Mouse (Mus musculus) neutrophil, adult 5-6 weeks (primary cell): ENCODE results near the gene Klhdc2. TPM values are rescaled to one million over a fixed set of nuclear protein-coding genes. Genes with fewer than 3 reads are reported as not detected.
A peak's percentile ranks its signal among the peaks of the same experiment; 100 is the strongest.

Experiments
- ATAC-seq: fragments of 151-379, 151-347 bp; 2 replicates; pipeline ENCODE4 v1.8.0; 2017; ENCODE audit warnings: mild to moderate bottlenecking, moderate TSS enrichment; ENCODE audit not compliant: insufficient number of reproducible peaks, poor library complexity, low FRiP score, severe bottlenecking; ENCODE audit errors: extremely low read depth
- total RNA-seq: library from RNA; stranded (forward); fragments of 200-1000 nt; gene quantifications from 2 replicates; pipeline ENCODE4 v1.2.3, GENCODE M21; 2017

The Klhdc2 gene
- total RNA-seq: 46.7 and 52.9 TPM in 2 replicates

- peak; percentile 58 for ATAC-seq
Observed at GRCm38 (mm10) chr12:69296511-69297410, at the start of gene Klhdc2. Gene Klhdc2, plus strand, starts transcription at chr12:69296681.

GRCm38 (mm10) chr12:69249766-69250165 lies 46.7 kb upstream of the Klhdc2 start:
- ATAC-seq: no peak

- ATAC-seq: no peak
Observed at GRCm38 (mm10) chr12:69250756-69251155, 45.7 kb upstream of the Klhdc2 start.

GRCm38 (mm10) chr12:69253806-69254205 lies 42.7 kb upstream of the Klhdc2 start:
- no peak for ATAC-seq

GRCm38 (mm10) chr12:69257836-69258235 lies 38.6 kb upstream of the Klhdc2 start:
- ATAC-seq: peak; percentile 71; the same call in 1 of the 2 replicates

- ATAC-seq: no peak
Observed at GRCm38 (mm10) chr12:69262251-69262650, 34.2 kb upstream of the Klhdc2 start.

GRCm38 (mm10) chr12:69265031-69265430 lies 31.4 kb upstream of the Klhdc2 start:
- ATAC-seq: no peak

- no peak for ATAC-seq
Observed at GRCm38 (mm10) chr12:69267956-69268632, 28.4 kb upstream of the Klhdc2 start.

GRCm38 (mm10) chr12:69268956-69269355 lies 27.5 kb upstream of the Klhdc2 start:
- no peak for ATAC-seq

GRCm38 (mm10) chr12:69279931-69280469 lies 16.5 kb upstream of the Klhdc2 start:
- ATAC-seq: no peak

- ATAC-seq: no peak
Observed at GRCm38 (mm10) chr12:69280915-69281314, 15.6 kb upstream of the Klhdc2 start.

- no peak for ATAC-seq
Observed at GRCm38 (mm10) chr12:69283146-69283545, 13.3 kb upstream of the Klhdc2 start.

- ATAC-seq: no peak
Observed at GRCm38 (mm10) chr12:69287535-69287934, 8.9 kb upstream of the Klhdc2 start.

- ATAC-seq: no peak
Observed at GRCm38 (mm10) chr12:69288699-69289098, 7.8 kb upstream of the Klhdc2 start.

GRCm38 (mm10) chr12:69292401-69292800 lies 4.1 kb upstream of the Klhdc2 start:
- no peak for ATAC-seq

- no peak for ATAC-seq
Observed at GRCm38 (mm10) chr12:69293815-69294214, 2.7 kb upstream of the Klhdc2 start.

GRCm38 (mm10) chr12:69294936-69295335 lies 1.5 kb upstream of the Klhdc2 start:
- no peak for ATAC-seq

- no peak for ATAC-seq
Observed at GRCm38 (mm10) chr12:69295651-69296050, 830 bp upstream of the Klhdc2 start.

- no peak for ATAC-seq
Observed at GRCm38 (mm10) chr12:69297411-69298150, 1.1 kb downstream of the Klhdc2 start.
